Mouse (Mus musculus): ENCODE data around the gene Abca6. TPM values are rescaled to one million over a fixed set of nuclear protein-coding genes. Genes with fewer than 3 reads are reported as not detected.

Gene Abca6
- total and polyA plus RNA-seq, 3 experiments: 0.25 to 0.81 (median 0.68) TPM

DNA sequence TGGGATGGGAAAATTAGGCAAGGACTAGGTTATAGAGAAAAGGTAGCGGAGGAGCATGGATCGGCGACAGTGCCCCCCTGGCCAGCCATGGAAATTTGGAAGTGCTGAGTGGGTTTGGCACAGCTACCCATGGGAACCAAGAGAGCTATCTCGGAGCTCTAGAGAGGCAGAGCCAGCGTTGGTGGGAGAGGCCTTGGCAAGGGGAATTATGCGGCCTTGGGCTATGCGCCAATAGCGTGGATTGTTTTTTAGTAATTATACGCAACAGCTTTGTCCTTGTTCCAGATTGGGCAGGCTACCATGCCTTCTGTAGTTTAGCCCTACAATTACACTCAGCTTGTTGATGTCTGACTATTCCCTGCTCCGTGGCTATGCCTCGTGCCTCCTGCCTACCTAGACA is 15.2 kb upstream of the Abca6 start:
- H3K79me2 ChIP-seq (replicated peaks; ENCODE audit: control insufficient read depth, extremely low read depth, insufficient read depth, poor library complexity, severe bottlenecking): no peaks in the 10 kb centered on the region
- no peaks in the 10 kb centered on the region for H3K36me3 ChIP-seq (replicated peaks in 1 of 2; ENCODE audit: control insufficient read depth in 1 of 2, insufficient read depth in 1 of 2, low read length in 1 of 2)
- H3K9ac ChIP-seq (ENCODE audit: insufficient read depth, low read depth): no peak overlapping the region
- H3K9me3 ChIP-seq (replicated peaks; ENCODE audit: low read length): no peaks in the 10 kb centered on the region
- H3K4me2 ChIP-seq (ENCODE audit: insufficient read depth, low read depth, poor library complexity, severe bottlenecking): no peak overlapping the region
- no peak overlapping the region for H3K4me3 ChIP-seq (replicated peaks in 1 of 3; ENCODE audit: low read depth in 2 of 3, low read length in 2 of 3, poor library complexity in 1 of 3)
- no peaks in the 10 kb centered on the region for H3K27me3 ChIP-seq (replicated peaks)
- H3K4me1 ChIP-seq (ENCODE audit: control insufficient read depth in 1 of 2, insufficient read depth in 2 of 2): peaks cover 0 to 10% of the 10 kb centered on the region in 2 experiments; a peak in 2 of 4 replicates
- in situ Hi-C loops (cut with MboI; ENCODE audit: low pct_ligation_motif_present, low pct_unique_long_range_greater_than_20kb, low sequenced_read_pairs): loop anchor here (5.0 to 25.0 kb wide), 2 partner anchors 389 to 579 kb away; no protein-coding TSS in a partner anchor
- H3K27ac ChIP-seq (ENCODE audit: insufficient read depth, low read depth): no peak overlapping the region
- no peak for DNase-seq (ENCODE audit: extremely low read depth)
- TF ChIP-seq USF2 (conservative IDR thresholded peaks at IDR 0.05; ENCODE audit: low read depth, low read length) (no peak), ZMIZ1 (IDR thresholded peaks at IDR 0.05; ENCODE audit: low read depth, low read length) (no peak), SIN3A (IDR thresholded peaks at IDR 0.05; ENCODE audit: low read length) (no peak), ZNF384 (IDR thresholded peaks at IDR 0.05; ENCODE audit: low read depth, low read length) (no peak), HCFC1 (IDR thresholded peaks at IDR 0.05; ENCODE audit: low read depth, low read length) (no peak)
- dilution Hi-C loops (cut with MboI; ENCODE audit: extremely low pct_ligation_motif_present, extremely low pct_unique_long_range_greater_than_20kb, low sequenced_read_pairs): no loop called here

DNA sequence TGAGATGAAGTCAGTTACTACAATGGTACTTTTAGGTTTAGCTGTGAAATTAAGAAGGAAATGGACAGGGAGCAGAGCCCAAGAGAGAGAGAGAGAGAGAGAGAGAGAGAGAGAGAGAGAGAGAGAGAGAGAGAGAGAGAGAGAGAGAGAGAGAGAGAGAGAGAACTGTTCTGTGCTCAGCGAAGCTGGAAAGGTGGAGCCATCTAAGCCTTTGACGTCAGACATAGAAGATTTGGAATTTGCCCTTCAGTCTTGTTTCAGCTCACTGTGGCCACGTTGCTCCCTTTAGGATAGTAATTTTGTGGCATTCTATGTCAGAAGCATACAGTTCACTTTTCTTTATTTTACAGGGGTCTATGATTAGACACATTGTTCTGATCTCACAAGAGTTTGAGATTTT is 10.3 kb upstream of the Abca6 start:
- no peaks in the 10 kb centered on the region for H3K79me2 ChIP-seq (replicated peaks; ENCODE audit: control insufficient read depth, extremely low read depth, insufficient read depth, poor library complexity, severe bottlenecking)
- dilution Hi-C loops (cut with MboI; ENCODE audit: extremely low pct_ligation_motif_present, extremely low pct_unique_long_range_greater_than_20kb, low sequenced_read_pairs): no loop called here
- H3K9ac ChIP-seq (ENCODE audit: insufficient read depth, low read depth): no peak overlapping the region

DNA sequence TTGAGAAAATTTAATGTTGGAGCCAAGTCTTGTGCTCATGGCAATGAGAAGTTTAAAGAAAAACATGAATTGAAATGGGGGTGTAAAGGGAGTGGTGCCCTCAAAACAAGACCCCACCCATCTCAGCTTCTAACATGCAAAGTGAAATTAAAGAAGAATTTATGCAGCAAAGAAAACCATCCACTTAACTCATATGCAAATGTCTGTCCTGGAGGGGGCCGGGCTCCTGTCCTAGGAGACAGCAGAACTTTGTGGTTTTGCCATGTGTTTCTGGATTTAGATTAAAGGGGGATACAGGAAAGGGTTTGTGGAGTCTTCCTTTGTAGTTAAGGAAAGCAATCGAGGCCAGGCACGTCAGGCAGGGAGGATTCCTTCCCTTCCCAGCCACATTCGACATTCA is 6.3 kb upstream of the Abca6 start:
- no peak overlapping the region for H3K9ac ChIP-seq (ENCODE audit: insufficient read depth, low read depth)
- dilution Hi-C loops (cut with MboI; ENCODE audit: extremely low pct_ligation_motif_present, extremely low pct_unique_long_range_greater_than_20kb, low sequenced_read_pairs): no loop called here
- TF ChIP-seq PAX5 (IDR thresholded peaks at IDR 0.05; ENCODE audit: low read length) (no peak), IRF4 (IDR thresholded peaks at IDR 0.05; ENCODE audit: low read depth, low read length) (no peak), POLR2A (IDR thresholded peaks at IDR 0.05; ENCODE audit: low read depth, low read length) (no peak), TCF12 (IDR thresholded peaks at IDR 0.05; ENCODE audit: low read depth, low read length) (no peak), JUN (IDR thresholded peaks at IDR 0.05; ENCODE audit: insufficient read depth, low read depth, low read length) (no peak), BHLHE40 (IDR thresholded peaks at IDR 0.05; ENCODE audit: low read depth, low read length) (no peak), CHD1 (IDR thresholded peaks at IDR 0.05; ENCODE audit: low read depth, low read length) (no peak), MEF2A (IDR thresholded peaks at IDR 0.05; ENCODE audit: borderline replicate concordance, low read depth, low read length) (no peak), MAFK (IDR thresholded peaks at IDR 0.05; ENCODE audit: insufficient replicate concordance, low read length) (no peak), RCOR1 (conservative IDR thresholded peaks at IDR 0.05; ENCODE audit: low read depth, low read length) (no peak), EP300 (IDR thresholded peaks at IDR 0.05; ENCODE audit: low read length) (no peak), GABPA (IDR thresholded peaks at IDR 0.05; ENCODE audit: insufficient replicate concordance, low read depth, low read length) (no peak), NELFE (IDR thresholded peaks at IDR 0.05; ENCODE audit: low read depth, low read length) (no peak), POLR2AphosphoS2 (IDR thresholded peaks at IDR 0.05; ENCODE audit: low read depth, low read length) (no peak), CTCF (conservative IDR thresholded peaks at IDR 0.05 in 1 of 2, IDR thresholded peaks at IDR 0.05 in 1 of 2; ENCODE audit: low read depth in 2 of 2, low read length in 2 of 2) (no peak), HCFC1 (IDR thresholded peaks at IDR 0.05; ENCODE audit: low read depth, low read length) (no peak)

More for the DNA sequence above, 10.3 kb upstream of the Abca6 start:
- 0 out of 4 replicates have a peak, but pooled peaks cover 0 to 2% of the 10 kb centered on the region in 2 experiments for H3K4me1 ChIP-seq (ENCODE audit: control insufficient read depth in 1 of 2, insufficient read depth in 2 of 2)
- H3K27ac ChIP-seq (ENCODE audit: insufficient read depth, low read depth): no peak overlapping the region
- H3K36me3 ChIP-seq (replicated peaks in 1 of 2; ENCODE audit: control insufficient read depth in 1 of 2, insufficient read depth in 1 of 2, low read length in 1 of 2): no peaks in the 10 kb centered on the region
- TF ChIP-seq TCF12 (IDR thresholded peaks at IDR 0.05; ENCODE audit: low read depth, low read length) (no peak), MAFK (IDR thresholded peaks at IDR 0.05; ENCODE audit: insufficient replicate concordance, low read length) (no peak), POLR2AphosphoS2 (IDR thresholded peaks at IDR 0.05; ENCODE audit: low read depth, low read length) (no peak), KAT2A (IDR thresholded peaks at IDR 0.05; ENCODE audit: insufficient replicate concordance, low read length) (no peak), NRF1 (IDR thresholded peaks at IDR 0.05; ENCODE audit: low read depth, low read length) (no peak), ZC3H11A (IDR thresholded peaks at IDR 0.05; ENCODE audit: low read depth, low read length) (no peak), EP300 (IDR thresholded peaks at IDR 0.05; ENCODE audit: low read length) (no peak), RCOR1 (conservative IDR thresholded peaks at IDR 0.05; ENCODE audit: low read depth, low read length) (no peak), E2F4 (IDR thresholded peaks at IDR 0.05; ENCODE audit: insufficient replicate concordance, low read depth, low read length) (no peak), ZNF384 (IDR thresholded peaks at IDR 0.05; ENCODE audit: low read depth, low read length) (no peak), MAZ (IDR thresholded peaks at IDR 0.05; ENCODE audit: low read depth, low read length) (no peak), ZMIZ1 (IDR thresholded peaks at IDR 0.05; ENCODE audit: low read depth, low read length) (no peak), HCFC1 (IDR thresholded peaks at IDR 0.05; ENCODE audit: low read depth, low read length) (no peak), NELFE (IDR thresholded peaks at IDR 0.05; ENCODE audit: low read depth, low read length) (no peak), MXI1 (IDR thresholded peaks at IDR 0.05; ENCODE audit: low read depth, low read length) (no peak), USF1 (IDR thresholded peaks at IDR 0.05; ENCODE audit: low read depth, low read length) (no peak), ZKSCAN1 (IDR thresholded peaks at IDR 0.05; ENCODE audit: borderline replicate concordance, low read depth, low read length) (no peak), BHLHE40 (IDR thresholded peaks at IDR 0.05; ENCODE audit: low read depth, low read length) (no peak), PAX5 (IDR thresholded peaks at IDR 0.05; ENCODE audit: low read length) (no peak)
- DNase-seq (ENCODE audit: extremely low read depth): no peak
- no peak overlapping the region for H3K4me2 ChIP-seq (ENCODE audit: insufficient read depth, low read depth, poor library complexity, severe bottlenecking)
- peaks cover 5% of the 10 kb centered on the region for H3K9me3 ChIP-seq (replicated peaks; ENCODE audit: low read length)
- H3K4me3 ChIP-seq (replicated peaks in 1 of 3; ENCODE audit: low read depth in 2 of 3, low read length in 2 of 3, poor library complexity in 1 of 3): no peak overlapping the region
- H3K27me3 ChIP-seq (replicated peaks): no peaks in the 10 kb centered on the region
- in situ Hi-C loops (cut with MboI; ENCODE audit: low pct_ligation_motif_present, low pct_unique_long_range_greater_than_20kb, low sequenced_read_pairs): loop anchor here (25.0 kb wide), 1 partner anchor 575 kb away; no protein-coding TSS in a partner anchor

More for the DNA sequence above, 6.3 kb upstream of the Abca6 start:
- Histone ChIP-seq H3K27me3 (replicated peaks) (no peaks in the 10 kb centered on the region), H3K27ac (ENCODE audit: insufficient read depth, low read depth) (no peak overlapping the region), H3K4me1 (ENCODE audit: control insufficient read depth in 1 of 2, insufficient read depth in 2 of 2) (0 out of 4 replicates have a peak, but pooled peaks cover 0 to 2% of the 10 kb centered on the region in 2 experiments), H3K79me2 (replicated peaks; ENCODE audit: control insufficient read depth, extremely low read depth, insufficient read depth, poor library complexity, severe bottlenecking) (no peaks in the 10 kb centered on the region), H3K9me3 (replicated peaks; ENCODE audit: low read length) (peaks cover 5% of the 10 kb centered on the region), H3K4me3 (replicated peaks in 1 of 3; ENCODE audit: low read depth in 2 of 3, low read length in 2 of 3, poor library complexity in 1 of 3) (no peak overlapping the region), H3K4me2 (ENCODE audit: insufficient read depth, low read depth, poor library complexity, severe bottlenecking) (no peak overlapping the region), H3K36me3 (replicated peaks in 1 of 2; ENCODE audit: control insufficient read depth in 1 of 2, insufficient read depth in 1 of 2, low read length in 1 of 2) (no peaks in the 10 kb centered on the region)
- in situ Hi-C loops (cut with MboI; ENCODE audit: low pct_ligation_motif_present, low pct_unique_long_range_greater_than_20kb, low sequenced_read_pairs): loop anchor here (25.0 kb wide), 1 partner anchor 571 kb away; no protein-coding TSS in a partner anchor
- no peak for DNase-seq (ENCODE audit: extremely low read depth)
